Mouse (Mus musculus) erythroid progenitor cell, adult 5-6 weeks (primary cell): ENCODE measurements around the gene Bpifb4. TPM values are rescaled to one million over a fixed set of nuclear protein-coding genes. Genes with fewer than 3 reads are reported as not detected.

ENCODE experiments used
- ATAC-seq: replicated peaks from 2 replicates; pipeline ENCODE4 v1.8.0; 2016; ENCODE audit warnings: moderate number of reproducible peaks, mild to moderate bottlenecking, moderate TSS enrichment, inconsistent platforms; ENCODE audit not compliant: poor library complexity, low FRiP score, severe bottlenecking
- total RNA-seq, 2 experiments: library from RNA; stranded (forward) in 1 of 2; stranded (reverse) in 1 of 2; fragments of 150-400 nt in 1 of 2; fragments of 186-747, 209-891 nt in 1 of 2; gene quantifications; 2 replicates each; pipeline versions ENCODE4 v1.2.3 to v1.2.4; 2015 to 2017; ENCODE audit warnings: low replicate concordance in 2 of 2

Gene Bpifb4
- total RNA-seq (2015; ENCODE audit: low replicate concordance), result not detected in 2 replicates
- not detected in 2 replicates for total RNA-seq (2017; ENCODE audit: low replicate concordance)

DNA sequence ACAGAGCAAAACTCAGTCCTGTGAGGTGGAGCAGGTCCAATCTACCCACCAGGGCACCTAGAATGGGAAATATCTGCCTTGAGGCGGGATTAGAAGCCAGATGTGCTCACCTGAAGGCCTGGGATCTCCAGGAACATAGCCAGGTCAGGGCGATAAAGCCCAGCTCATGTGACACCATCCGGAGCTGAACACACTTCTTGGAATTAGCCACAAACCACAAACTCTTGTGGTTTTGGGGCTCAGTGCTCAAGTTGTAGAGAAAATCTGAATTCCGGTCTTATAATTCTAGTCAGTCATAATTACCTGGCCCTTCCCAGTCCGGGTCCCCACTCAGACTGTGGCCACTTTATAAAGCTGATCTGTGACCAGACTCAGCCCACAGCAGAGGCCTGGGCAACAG is at the start of gene Bpifb4:
TSS of gene Bpifb4 (plus strand) at position 370 of the 400 bp plus-strand sequence.
- ATAC-seq, result no peak

DNA sequence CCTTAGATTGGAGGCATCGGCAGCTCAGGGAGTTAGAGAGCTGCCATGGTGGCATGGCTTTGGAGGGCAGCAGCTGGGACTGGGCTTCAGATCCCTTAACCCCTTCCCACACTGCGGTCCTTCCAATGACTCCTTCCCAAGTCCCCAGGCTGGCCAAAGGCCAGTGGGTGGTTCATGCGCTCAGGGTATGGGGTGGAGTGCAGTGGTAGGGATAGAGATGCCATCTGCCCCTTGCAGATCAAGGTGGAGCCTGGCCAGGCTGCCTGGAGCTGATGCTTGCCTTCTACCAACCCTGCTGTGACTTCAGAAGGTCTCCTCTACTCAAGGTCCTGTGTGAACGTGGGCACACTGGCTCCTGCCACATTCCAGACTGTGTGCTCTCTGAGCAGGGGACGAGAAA is 38.9 kb upstream of the Bpifb4 start:
- no peak for ATAC-seq

- no peak for ATAC-seq
Observed at GRCm38 (mm10) chr2:153900088-153900487, 37.9 kb upstream of the Bpifb4 start, which contains the start of gene Bpifb6. Bpifb6 (plus strand) TSS chr2:153900388.

DNA sequence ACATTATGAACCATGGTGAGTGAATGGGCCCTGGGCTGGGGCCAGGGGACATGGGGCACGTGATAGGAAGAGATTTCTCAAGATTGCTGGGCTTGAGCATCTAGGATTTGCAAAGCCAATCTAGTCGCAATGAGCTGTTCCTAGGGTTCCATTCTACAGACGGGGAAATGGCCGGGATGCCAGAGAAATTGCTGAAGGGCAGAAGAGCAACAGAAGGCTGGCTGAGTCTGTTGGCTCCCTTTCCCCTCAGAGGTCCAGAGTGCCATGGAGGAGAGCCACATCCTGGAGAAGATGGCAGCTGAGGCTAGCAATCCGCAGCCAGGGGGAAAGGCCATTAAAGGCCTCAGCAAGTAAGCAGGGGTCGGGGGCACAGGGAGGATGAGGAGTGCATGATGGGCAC is 35.3 kb upstream of the Bpifb4 start:
- no peak for ATAC-seq

- ATAC-seq, result no peak
Observed at GRCm38 (mm10) chr2:153906626-153907025, 31.4 kb upstream of the Bpifb4 start.

GRCm38 (mm10) chr2:153914151-153914550 is 23.9 kb upstream of the Bpifb4 start:
- no peak for ATAC-seq

- no peak for ATAC-seq
Observed at GRCm38 (mm10) chr2:153917930-153918329, 20.1 kb upstream of the Bpifb4 start, which contains the start of gene Bpifb3. Bpifb3 (plus strand) TSS chr2:153918230.

GRCm38 (mm10) chr2:153921246-153921645 is 16.8 kb upstream of the Bpifb4 start:
- ATAC-seq, result no peak

- peak; percentile 50; the same call in 1 of the 2 replicates for ATAC-seq
Observed at GRCm38 (mm10) chr2:153929871-153930413, 8.1 kb upstream of the Bpifb4 start.

DNA sequence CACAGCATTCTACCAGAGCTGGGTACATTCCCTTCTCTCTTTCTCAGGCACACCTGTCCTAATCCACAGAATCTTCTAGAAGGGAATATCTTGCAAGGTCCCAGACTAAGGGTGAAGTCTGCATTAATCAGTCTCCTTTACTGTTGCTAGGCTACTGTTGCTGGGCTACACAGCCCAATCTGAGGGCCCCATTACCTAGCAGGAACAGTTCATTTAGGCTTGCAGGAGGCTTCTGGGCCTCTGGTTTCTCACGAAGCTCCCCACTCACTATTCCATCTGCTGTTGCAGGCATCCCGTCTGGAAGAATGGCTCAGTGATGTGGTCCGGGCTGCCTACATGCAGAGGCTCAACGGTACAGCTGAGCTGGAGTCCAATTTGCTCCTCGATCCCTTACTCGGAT is 6.9 kb upstream of the Bpifb4 start:
- ATAC-seq, result no peak

GRCm38 (mm10) chr2:153933311-153933710 is 4.7 kb upstream of the Bpifb4 start:
- no peak for ATAC-seq

DNA sequence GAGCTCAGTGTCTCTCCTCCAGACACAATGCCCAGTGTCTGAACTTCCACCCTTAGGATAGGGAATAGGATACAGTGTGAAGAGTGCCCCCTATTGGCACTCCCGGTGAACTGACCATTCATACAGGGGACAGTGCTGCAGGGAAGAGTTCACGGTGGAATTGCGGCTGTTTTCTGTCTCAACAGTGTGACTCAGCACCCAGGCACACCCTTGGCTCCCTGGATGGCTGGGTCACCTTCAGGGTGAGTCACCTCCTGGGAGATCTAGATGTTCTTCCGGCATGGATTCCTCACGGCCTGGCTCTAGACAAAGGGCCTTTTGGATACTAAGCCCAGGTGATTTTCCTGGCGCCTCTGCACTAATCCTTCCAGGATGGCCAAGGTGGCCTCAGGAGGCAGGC is 2.7 kb upstream of the Bpifb4 start:
- no peak for ATAC-seq

- ATAC-seq, result no peak
Observed at GRCm38 (mm10) chr2:153943537-153943936, 5.5 kb downstream of the Bpifb4 start.

DNA sequence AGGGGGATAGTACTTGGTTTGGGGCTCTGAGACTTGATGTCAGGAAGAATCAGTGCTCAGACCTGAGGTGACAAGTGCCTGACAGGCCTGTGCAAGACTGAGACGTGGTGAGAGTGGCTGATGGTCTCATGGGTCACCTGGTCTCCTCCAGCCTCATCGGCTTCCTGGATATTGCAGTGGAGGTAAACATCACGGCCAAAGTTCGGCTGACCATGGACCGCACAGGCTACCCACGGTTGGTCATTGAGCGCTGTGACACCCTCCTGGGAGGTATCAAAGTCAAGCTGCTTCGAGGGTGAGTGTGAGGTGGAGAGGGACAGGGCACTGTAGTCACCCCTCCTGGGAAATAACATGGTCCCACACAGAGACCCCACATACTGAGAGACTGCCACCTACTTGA is 6.6 kb downstream of the Bpifb4 start:
- ATAC-seq, result no peak

DNA sequence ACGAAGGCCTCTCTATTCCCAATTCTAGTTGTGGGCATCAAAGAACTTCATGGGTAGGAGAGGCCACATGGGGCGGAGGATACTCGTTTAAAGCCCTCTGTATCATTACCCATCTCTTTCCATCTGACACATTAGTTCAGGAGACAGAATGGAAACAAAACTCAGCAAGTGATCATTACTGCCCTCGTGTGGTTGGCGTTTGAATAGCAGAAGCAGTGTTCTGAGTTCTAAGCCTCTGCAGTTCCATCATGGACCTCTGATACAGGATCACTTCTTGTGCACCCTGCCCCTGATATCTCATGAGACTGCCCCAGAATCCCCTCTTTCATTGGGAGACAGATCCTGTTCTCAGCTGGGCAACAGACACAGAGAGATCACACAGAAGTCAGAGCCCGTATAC is 14.9 kb downstream of the Bpifb4 start:
- ATAC-seq, result no peak

DNA sequence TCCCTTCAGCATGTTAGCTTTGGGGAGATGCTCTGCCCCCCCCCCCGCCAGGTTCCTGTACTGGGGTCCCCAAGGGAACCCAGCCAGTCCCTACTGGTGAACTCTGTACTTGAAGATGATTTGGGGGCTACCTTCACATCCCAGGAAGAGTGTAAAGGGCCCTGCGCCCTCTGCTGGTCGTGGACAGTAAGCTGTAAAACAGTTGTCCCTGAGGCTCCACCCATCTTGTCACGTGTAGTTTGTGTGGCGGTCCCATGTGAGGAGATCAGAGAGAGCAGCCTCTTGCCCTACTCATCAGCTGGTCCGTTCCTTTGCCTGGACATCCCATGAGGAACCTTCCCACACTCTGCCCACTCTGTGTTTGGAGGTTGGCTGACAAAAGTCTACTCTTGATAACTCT is 15.8 kb downstream of the Bpifb4 start:
- 0 out of 2 replicates have a peak, but pooled peaks have one; percentile 46 for ATAC-seq

DNA sequence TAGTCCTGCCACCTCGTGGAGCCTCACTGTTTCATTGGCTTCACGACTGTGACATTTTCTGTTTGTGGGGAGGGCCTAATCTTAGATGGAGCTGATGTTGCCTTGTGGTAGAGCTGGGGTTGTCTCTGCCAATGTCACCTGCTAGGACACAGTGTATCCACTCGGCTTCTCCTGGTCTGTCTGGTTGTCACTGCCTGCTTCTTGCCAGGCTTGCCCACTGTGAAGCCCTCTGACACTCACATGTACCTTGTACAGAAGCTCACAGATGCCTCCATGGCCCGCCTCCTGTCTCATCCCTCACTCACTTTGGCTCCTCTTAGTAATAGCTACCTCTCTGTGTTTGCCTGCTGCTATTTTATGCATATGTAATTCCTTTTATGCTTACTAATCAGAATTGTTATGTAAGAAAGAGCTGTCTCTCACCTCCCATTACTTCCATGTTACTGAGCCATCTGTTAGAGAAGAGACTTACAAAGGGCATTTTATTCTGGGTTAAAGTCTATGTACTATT is 24.9 kb downstream of the Bpifb4 start:
- no peak for ATAC-seq

DNA sequence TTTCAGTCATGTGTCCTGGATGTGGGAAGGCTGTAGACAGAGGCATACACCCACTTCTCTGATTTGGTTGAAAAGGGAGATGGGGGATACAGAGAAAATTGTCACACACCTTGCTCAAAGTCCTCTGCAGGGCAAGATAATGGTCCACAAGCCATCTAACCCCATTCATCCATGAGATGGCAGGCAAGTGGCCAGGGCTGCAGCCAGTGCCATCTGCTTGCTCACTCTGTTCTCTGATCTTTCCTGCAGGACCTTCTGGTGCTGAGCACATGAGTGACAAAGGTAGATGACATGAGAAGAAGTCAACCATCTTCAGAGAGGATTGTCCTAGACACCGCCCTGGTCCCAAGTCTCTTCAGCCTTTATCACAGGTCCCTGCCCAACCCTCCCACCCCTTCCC is 25.3 kb downstream of the Bpifb4 start:
- no peak for ATAC-seq

DNA sequence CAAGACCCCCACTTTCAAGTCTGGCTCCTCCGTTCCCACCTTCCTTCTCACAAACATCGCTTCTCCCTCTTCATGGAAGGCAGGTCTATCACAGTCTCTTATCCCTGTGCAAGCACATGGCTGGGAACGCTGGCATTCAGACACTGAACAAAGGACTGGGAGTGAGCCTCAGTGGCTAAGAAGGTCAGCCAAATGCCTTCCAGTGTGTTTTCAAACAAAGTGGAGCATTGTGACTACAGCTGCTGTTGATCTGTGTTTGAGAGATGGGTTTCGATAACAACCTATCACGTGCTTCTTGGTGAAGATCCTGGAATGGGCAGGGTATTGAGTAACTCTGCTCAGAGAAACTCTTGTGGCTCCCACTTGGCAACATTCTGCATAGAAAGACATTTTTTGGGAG is 32.2 kb downstream of the Bpifb4 start:
- no peak for ATAC-seq

DNA sequence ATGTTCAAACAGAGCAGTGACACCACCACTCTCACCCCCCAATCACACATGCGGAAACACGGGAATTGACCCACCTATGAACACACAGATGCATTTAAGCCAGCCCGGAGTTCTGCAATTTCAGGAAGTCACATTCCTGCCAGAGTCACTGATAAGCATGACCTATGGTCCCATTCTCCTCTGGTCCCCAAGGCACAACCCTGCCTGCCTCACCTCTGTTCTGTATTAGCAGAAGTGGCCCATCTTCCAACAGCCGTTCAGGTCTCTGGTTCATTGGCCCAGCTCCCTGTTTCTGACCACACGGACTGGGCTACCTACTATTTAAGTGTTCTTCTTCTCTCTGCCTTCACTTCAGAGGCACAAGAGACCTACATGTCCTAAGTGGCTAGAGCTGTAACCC is 36.6 kb downstream of the Bpifb4 start, which contains the start of gene Bpifa6:
TSS of gene Bpifa6 (plus strand) at position 364 of the 400 bp plus-strand sequence.
- ATAC-seq, result no peak

DNA sequence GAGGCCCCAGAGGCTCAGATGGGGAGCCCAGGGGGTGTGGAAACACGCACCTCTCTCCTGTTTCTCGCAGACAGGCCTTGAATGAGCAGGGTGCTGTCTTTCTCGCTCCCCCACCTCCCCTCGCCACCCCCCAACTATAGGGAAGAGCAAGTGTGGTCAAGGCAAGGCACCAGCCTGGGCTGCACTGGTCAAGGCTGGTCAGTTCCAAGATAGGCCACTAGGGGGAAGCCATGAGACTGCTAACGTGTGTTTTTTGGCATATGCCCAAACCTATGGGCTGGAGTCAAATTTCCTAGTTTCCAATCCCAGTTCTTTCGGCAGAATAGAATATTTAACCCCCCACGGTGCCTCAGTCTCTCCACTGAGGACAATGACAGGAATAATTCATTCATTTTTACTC is 57.8 kb downstream of the Bpifb4 start:
- no peak for ATAC-seq

GRCm38 (mm10) chr2:154000501-154000900 is 62.5 kb downstream of the Bpifb4 start:
- ATAC-seq, result no peak
